In genomic region chr16:30063121-30063881, GRCm38 (mm10) we compare ENCODE assay signal across 8 mouse cellular contexts. TPM values are rescaled to one million over a fixed set of nuclear protein-coding genes. Genes with fewer than 3 reads are reported as not detected.
A peak's percentile ranks its signal among the peaks of the same experiment; 100 is the strongest.
DNase-seq lines count a peak whose midpoint lies in the region; ATAC-seq and TF ChIP-seq lines count a peak whose summit lies in the region.

No protein-coding gene starts in this region.

- peak; percentile 38 for DNase-seq in CD4-positive, CD25-positive, alpha-beta regulatory T cell, adult 2 months (ENCODE audit: low read depth, low spot score)
- DNase-seq in brain, embryonic 14.5 days (ENCODE audit: low read depth), result peak; percentile 74
- DNase-seq in forebrain, postnatal 0 days, result peak; percentile 46
- DNase-seq in left cerebral cortex, postnatal 25 days (ENCODE audit: low spot score in 2 of 2), result peak; percentile 62 to 65

- ATAC-seq in CD4-positive, CD25-positive, alpha-beta regulatory T cell, adult 4 months, result no peak
- ATAC-seq in forebrain, postnatal 0 days, result peak; percentile 50
- peak; percentile 53 for ATAC-seq in hindbrain, embryonic 12.5 days (ENCODE audit: low FRiP score)
- peak; percentile 53 for ATAC-seq in midbrain, embryonic 12.5 days (ENCODE audit: low FRiP score, low read depth)
- peak; percentile 17 for ATAC-seq in stomach, embryonic 14.5 days (ENCODE audit: insufficient number of reproducible peaks, insufficient read depth, low FRiP score, low read depth)

- 0 out of 2 replicates have a peak, but pooled peaks have one; percentile 10 for TF ChIP-seq POLR2A in brain, embryonic 14.5 days (IDR thresholded peaks at IDR 0.05; ENCODE audit: borderline replicate concordance, extremely low read depth, insufficient read depth, insufficient read length, poor library complexity, severe bottlenecking)

- peak overlapping the region; percentile 55 for H3K4me3 ChIP-seq in forebrain, postnatal 0 days (ENCODE audit: low read depth, low read length)
- H3K4me3 ChIP-seq in hindbrain, embryonic 12.5 days, result peak overlapping the region; percentile 55
- H3K4me3 ChIP-seq in midbrain, embryonic 12.5 days, result peak overlapping the region; percentile 67
- peak overlapping the region; percentile 82 for H3K4me3 ChIP-seq in stomach, embryonic 14.5 days (ENCODE audit: low read depth, low read length)

- TF ChIP-seq CTCF in brain, embryonic 14.5 days (IDR thresholded peaks at IDR 0.05; ENCODE audit: borderline replicate concordance, extremely low read depth, insufficient read depth, insufficient read length), result no peak
- TF ChIP-seq CTCF in forebrain, postnatal 0 days (IDR thresholded peaks at IDR 0.05; ENCODE audit: low read depth), result no peak

- H3K4me2 ChIP-seq in forebrain, postnatal 0 days (ENCODE audit: low read depth), result peak overlapping the region; percentile 100
- peak overlapping the region; percentile 95 for H3K4me2 ChIP-seq in hindbrain, embryonic 12.5 days (replicated peaks)
- H3K4me2 ChIP-seq in midbrain, embryonic 12.5 days (replicated peaks), result peak overlapping the region; percentile 98
- H3K4me2 ChIP-seq in stomach, embryonic 14.5 days (replicated peaks; ENCODE audit: low read depth, low read length), result peak overlapping the region; percentile 58

- peak overlapping the region; percentile 58 for H3K9ac ChIP-seq in forebrain, postnatal 0 days
- H3K9ac ChIP-seq in hindbrain, embryonic 12.5 days, result peak overlapping the region; percentile 76
- H3K9ac ChIP-seq in midbrain, embryonic 12.5 days (replicated peaks), result peak overlapping the region; percentile 77
- H3K9ac ChIP-seq in stomach, embryonic 14.5 days (replicated peaks; ENCODE audit: low read depth, low read length), result peak overlapping the region; percentile 93

- no peaks in the 10 kb centered on the region for H3K36me3 ChIP-seq in forebrain, postnatal 0 days (ENCODE audit: insufficient read depth)
- no peaks in the 10 kb centered on the region for H3K36me3 ChIP-seq in hindbrain, embryonic 12.5 days
- no peaks in the 10 kb centered on the region for H3K36me3 ChIP-seq in midbrain, embryonic 12.5 days
- H3K36me3 ChIP-seq in stomach, embryonic 14.5 days (ENCODE audit: control insufficient read depth, insufficient read depth, low read length), result no peaks in the 10 kb centered on the region

- peaks cover 24% of the 10 kb centered on the region for H3K27me3 ChIP-seq in forebrain, postnatal 0 days (ENCODE audit: insufficient read depth, low read length)
- H3K27me3 ChIP-seq in hindbrain, embryonic 12.5 days, result peaks cover 61% of the 10 kb centered on the region
- H3K27me3 ChIP-seq in midbrain, embryonic 12.5 days, result peaks cover 64% of the 10 kb centered on the region
- H3K27me3 ChIP-seq in stomach, embryonic 14.5 days (ENCODE audit: control insufficient read depth, insufficient read depth, low read length), result no peaks in the 10 kb centered on the region

- H3K27ac ChIP-seq in forebrain, postnatal 0 days (ENCODE audit: low read depth, low read length), result peak overlapping the region; percentile 74
- H3K27ac ChIP-seq in hindbrain, embryonic 12.5 days, result peak overlapping the region; percentile 91
- H3K27ac ChIP-seq in midbrain, embryonic 12.5 days (replicated peaks), result peak overlapping the region; percentile 92
- peak overlapping the region; percentile 99 for H3K27ac ChIP-seq in stomach, embryonic 14.5 days (ENCODE audit: low read length)

- H3K9me3 ChIP-seq in forebrain, postnatal 0 days (ENCODE audit: low read length), result no peaks in the 10 kb centered on the region
- H3K9me3 ChIP-seq in hindbrain, embryonic 12.5 days (replicated peaks), result no peaks in the 10 kb centered on the region
- no peaks in the 10 kb centered on the region for H3K9me3 ChIP-seq in midbrain, embryonic 12.5 days
- no peaks in the 10 kb centered on the region for H3K9me3 ChIP-seq in stomach, embryonic 14.5 days (ENCODE audit: control insufficient read depth, low read depth, low read length)

- WGBS in forebrain, postnatal 0 days, result 4% methylated on average over 62 of the region's 82 CpGs
- 2% methylated on average over 20 of the region's 82 CpGs for WGBS in hindbrain, embryonic 12.5 days
- WGBS in midbrain, embryonic 12.5 days, result under 1% methylated on average over 33 of the region's 82 CpGs
- WGBS in stomach, embryonic 14.5 days, result under 1% methylated on average over 56 of the region's 82 CpGs

- intact Hi-C loops in left cerebral cortex, postnatal 25 days (cut with DNase I), result loop anchor here (2.0 to 10.0 kb wide), 2 partner anchors 108 to 408 kb away; no protein-coding TSS in a partner anchor

- H3K4me1 ChIP-seq in forebrain, postnatal 0 days (ENCODE audit: insufficient read depth), result peaks cover 15% of the 10 kb centered on the region
- H3K4me1 ChIP-seq in hindbrain, embryonic 12.5 days, result peaks cover 60% of the 10 kb centered on the region
- peaks cover 58% of the 10 kb centered on the region for H3K4me1 ChIP-seq in midbrain, embryonic 12.5 days
- H3K4me1 ChIP-seq in stomach, embryonic 14.5 days (ENCODE audit: control insufficient read depth, insufficient read depth, low read length), result peaks cover 40% of the 10 kb centered on the region

RNA-seq across cellular contexts. Expression of gene Hes1, which starts 0.9 kb away (rescaled TPM):
- polyA plus RNA-seq in CD4-positive, CD25-positive, alpha-beta regulatory T cell, adult 4 months (2017; shearing (Covaris generic)), result under 1 TPM in 1 of 2 experiments, not detected in 1; 0.22 TPM
- polyA plus RNA-seq in brain, embryonic 14.5 days (2012; rRNA removed), result 44.6 and 58.9 TPM in 2 replicates
- 6.9 and 11.2 TPM in 2 replicates for total RNA-seq in forebrain, postnatal 0 days (2014; rRNA removed)
- 11.2 and 13.1 TPM in 2 replicates for polyA plus RNA-seq in forebrain, postnatal 0 days (2015; fragmentation: Nextera tagmentation; extraction: Ambion mirVana)
- polyA plus RNA-seq in hindbrain, embryonic 12.5 days (2016; fragmentation: Nextera tagmentation; extraction: Ambion mirVana), result 39.5 and 40.3 TPM in 2 replicates
- total RNA-seq in left cerebral cortex, postnatal 25 days (2021), result 10 to 100 TPM; 13.8 to 16.1 TPM
- 30.5 and 37.9 TPM in 2 replicates for polyA plus RNA-seq in midbrain, embryonic 12.5 days (2016; fragmentation: Nextera tagmentation; extraction: Ambion mirVana)
- 74.1 and 75.8 TPM in 2 replicates for polyA plus RNA-seq in stomach, embryonic 14.5 days (2014; fragmentation: Nextera tagmentation; extraction: Ambion mirVana)

Comparison
In these comparisons a context has a peak if more than half of its experiments do, and no peak if none do; other contexts are left out.
1. RNA of gene Hes1, which starts 0.9 kb away (polyA plus RNA-seq): 74.1 to 75.8 TPM in stomach, embryonic 14.5 days, 44.6 to 58.9 TPM in brain, embryonic 14.5 days, 39.5 to 40.3 TPM in hindbrain, embryonic 12.5 days, 30.5 to 37.9 TPM in midbrain, embryonic 12.5 days and 11.2 to 13.1 TPM in forebrain, postnatal 0 days; 0.22 TPM in CD4-positive, CD25-positive, alpha-beta regulatory T cell, adult 4 months; every median in the first group is over 10 times any median in the second.
2. Peak in every context shown above with its lines, with median percentiles within 50 percentile points of each other: DNase-seq, H3K27ac ChIP-seq, H3K4me2 ChIP-seq, H3K4me3 ChIP-seq and H3K9ac ChIP-seq.